Mouse (Mus musculus): ENCODE measurements around the gene Vmn2r42. TPM values are rescaled to one million over a fixed set of nuclear protein-coding genes. Genes with fewer than 3 reads are reported as not detected.
"Not testable (repeated sequence)": the region's sequence is repeated elsewhere in the genome, so short reads cannot be mapped to it uniquely, and the experiment has no call there.

Vmn2r42 gene
- polyA plus RNA-seq (2016; fragmentation: Nextera tagmentation; extraction: Ambion mirVana), result not detected in 2 replicates

DNA sequence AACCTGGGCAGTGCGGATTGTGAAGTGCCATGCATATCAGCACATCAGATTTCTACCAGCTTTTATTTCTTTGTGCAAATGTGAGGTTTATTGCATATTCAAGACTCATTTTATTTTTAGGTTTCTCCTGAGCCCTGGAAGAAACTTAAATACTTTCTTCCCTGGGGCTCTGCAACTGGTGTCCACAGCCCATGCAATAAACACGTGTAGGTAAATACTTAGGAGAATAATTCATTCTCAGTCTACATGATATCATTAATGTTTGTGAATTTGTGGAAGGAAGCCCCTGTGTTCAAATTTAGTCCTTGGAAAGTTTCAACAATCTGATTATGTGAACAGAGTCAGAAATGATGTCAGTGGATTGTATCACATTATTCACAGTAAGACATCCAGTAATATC, at the start of gene Vmn2r42:
Gene Vmn2r42 (minus strand): TSS at position 101 of the 400 bp plus-strand sequence.
- no CpG with 5 or more reads among the region's 2 CpGs for WGBS
- H3K4me3 ChIP-seq; H3K36me3 ChIP-seq; H3K9me3 ChIP-seq; H3K27me3 ChIP-seq (ENCODE audit: insufficient read depth, poor library complexity, severe bottlenecking); DNase-seq (ENCODE audit: low spot score); H3K27ac ChIP-seq; H3K4me1 ChIP-seq (replicated peaks): not testable (repeated sequence)

DNA sequence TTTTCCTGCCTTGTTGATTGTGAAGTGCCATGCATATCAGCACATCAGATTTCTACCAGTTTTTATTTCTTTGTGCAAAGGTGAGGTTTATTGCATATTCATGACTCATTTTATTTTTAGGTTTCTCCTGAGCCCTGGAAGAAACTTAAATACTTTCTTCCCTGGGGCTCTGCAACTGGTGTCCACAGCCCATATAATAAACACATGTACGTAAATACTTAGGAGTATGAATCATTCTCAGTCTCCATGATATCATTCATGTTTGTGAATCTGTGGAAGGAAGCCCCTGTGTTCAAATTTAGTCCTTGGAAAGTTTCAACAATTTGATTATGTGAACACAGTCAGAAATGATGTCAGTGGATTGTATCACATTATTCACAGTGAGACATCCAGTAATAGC, 38.6 kb downstream of the Vmn2r42 start, which contains the start of gene Vmn2r41:
Gene Vmn2r41 (minus strand): TSS at position 101 of the 400 bp plus-strand sequence.
- H3K36me3 ChIP-seq; H3K4me1 ChIP-seq (replicated peaks); H3K9me3 ChIP-seq; H3K4me3 ChIP-seq; DNase-seq (ENCODE audit: low spot score); H3K27me3 ChIP-seq (ENCODE audit: insufficient read depth, poor library complexity, severe bottlenecking); H3K27ac ChIP-seq: not testable (repeated sequence)
- no CpG with 5 or more reads among the region's 1 CpGs for WGBS

Other genes with a start within 250 kb of the Vmn2r42 start
- gene Vmn2r41, start 38.7 kb downstream of the Vmn2r42 start, polyA plus RNA-seq (2016; fragmentation: Nextera tagmentation; extraction: Ambion mirVana), result not detected in 2 replicates
- gene Vmn2r43, start 60.3 kb upstream of the Vmn2r42 start, polyA plus RNA-seq (2016; fragmentation: Nextera tagmentation; extraction: Ambion mirVana), result not detected in 2 replicates
- gene Vmn2r44, start 183.0 kb upstream of the Vmn2r42 start, polyA plus RNA-seq (2016; fragmentation: Nextera tagmentation; extraction: Ambion mirVana), result not detected in 2 replicates